Mouse (Mus musculus) CH12.LX (cell line): ENCODE data around the gene Itgb3bp. TPM values are rescaled to one million over a fixed set of nuclear protein-coding genes. Genes with fewer than 3 reads are reported as not detected.

Source experiments
- DNase-seq: peaks from one replicate; pipeline ENCODE4 v3.0.0-alpha.2; 2013; ENCODE audit errors: extremely low read depth
- H3K27ac ChIP-seq: 2 replicates; pipeline ENCODE4 v1.5.1; 2012; ENCODE audit warnings: low read depth, mild to moderate bottlenecking, control low read depth, moderate library complexity; ENCODE audit not compliant: insufficient read depth
- H3K27me3 ChIP-seq: replicated peaks from 2 replicates; pipeline ENCODE3; 2012; ENCODE audit warnings: inconsistent platforms
- H3K36me3 ChIP-seq, 2 experiments: replicated peaks in 1 of 2; 2 replicates each; pipeline versions ENCODE3 to v1.6.1; 2012; ENCODE audit warnings: inconsistent platforms in 1 of 2, low read length in 1 of 2, mild to moderate bottlenecking in 1 of 2, mixed read lengths in 1 of 2, moderate library complexity in 1 of 2; ENCODE audit not compliant: control insufficient read depth in 1 of 2, insufficient read depth in 1 of 2
- H3K4me1 ChIP-seq, 2 experiments: 2 replicates each; pipeline ENCODE4 v1.6.1; 2012; ENCODE audit warnings: inconsistent platforms in 1 of 2, moderate library complexity in 1 of 2; ENCODE audit not compliant: insufficient read depth in 2 of 2, control insufficient read depth in 1 of 2
- H3K4me2 ChIP-seq: 2 replicates; pipeline ENCODE4 v1.6.1; 2012; ENCODE audit warnings: low read depth, mild to moderate bottlenecking, control low read depth; ENCODE audit not compliant: poor library complexity, insufficient read depth, severe bottlenecking
- H3K4me3 ChIP-seq, 3 experiments: fragments of 150-350 bp in 1 of 3; sonication (generic) in 1 of 3; replicated peaks in 1 of 3; 2 replicates each; pipeline versions ENCODE3 to v1.5.1; 2011 to 2012; ENCODE audit warnings: low read depth in 2 of 3, low read length in 2 of 3, mild to moderate bottlenecking in 2 of 3, moderate library complexity in 2 of 3, control low read depth in 1 of 3, improper control_type of control experiment in 1 of 3, inconsistent platforms in 1 of 3, mixed read lengths in 1 of 3; ENCODE audit not compliant: poor library complexity in 1 of 3
- H3K79me2 ChIP-seq: replicated peaks from 2 replicates; pipeline ENCODE4 v1.6.1; 2012; ENCODE audit warnings: mild to moderate bottlenecking, moderate library complexity; ENCODE audit not compliant: control insufficient read depth, poor library complexity, insufficient read depth, severe bottlenecking; ENCODE audit errors: extremely low read depth
- H3K9ac ChIP-seq: 2 replicates; pipeline ENCODE4 v1.6.1; 2012; ENCODE audit warnings: low read depth, mild to moderate bottlenecking, control low read depth, moderate library complexity; ENCODE audit not compliant: insufficient read depth
- H3K9me3 ChIP-seq: replicated peaks from 2 replicates; pipeline ENCODE3; 2012; ENCODE audit warnings: low read length, inconsistent platforms, mixed read lengths
- BHLHE40 ChIP-seq: IDR thresholded peaks from 2 replicates; pipeline ENCODE4 v1.6.1; 2011; ENCODE audit warnings: mild to moderate bottlenecking, low read depth, low read length, improper control_type of control experiment
- CTCF ChIP-seq, 2 experiments: IDR thresholded peaks in 1 of 2; conservative IDR thresholded peaks in 1 of 2; 2 replicates each; pipeline ENCODE4 v1.5.1; 2011 to 2012; ENCODE audit warnings: low read depth in 2 of 2, low read length in 2 of 2, improper control_type of control experiment in 1 of 2, inconsistent platforms in 1 of 2, mild to moderate bottlenecking in 1 of 2, moderate library complexity in 1 of 2
- ELF1 ChIP-seq: IDR thresholded peaks from 2 replicates; pipeline ENCODE4 v1.6.1; 2014; ENCODE audit warnings: low read depth, mild to moderate bottlenecking, inconsistent platforms, low read length, improper control_type of control experiment
- EP300 ChIP-seq: IDR thresholded peaks from 2 replicates; pipeline ENCODE4 v1.6.1; 2011; ENCODE audit warnings: low read length, improper control_type of control experiment
- ETS1 ChIP-seq: conservative IDR thresholded peaks from 2 replicates; pipeline ENCODE4 v1.6.1; 2012; ENCODE audit warnings: low read depth, mild to moderate bottlenecking, inconsistent platforms, low read length, improper control_type of control experiment, moderate library complexity
- IRF4 ChIP-seq: IDR thresholded peaks from 2 replicates; pipeline ENCODE4 v1.6.1; 2014; ENCODE audit warnings: low read depth, mild to moderate bottlenecking, inconsistent platforms, low read length, improper control_type of control experiment
- JUND ChIP-seq: conservative IDR thresholded peaks from 2 replicates; pipeline ENCODE4 v1.6.1; 2011; ENCODE audit warnings: low read depth, low read length, improper control_type of control experiment
- MAX ChIP-seq: IDR thresholded peaks from 2 replicates; pipeline ENCODE4 v1.6.1; 2011; ENCODE audit warnings: low read length, improper control_type of control experiment
- MAZ ChIP-seq: IDR thresholded peaks from 2 replicates; pipeline ENCODE4 v1.6.1; 2012; ENCODE audit warnings: low read depth, mild to moderate bottlenecking, inconsistent platforms, low read length, improper control_type of control experiment, moderate library complexity
- MEF2A ChIP-seq: IDR thresholded peaks from 2 replicates; pipeline ENCODE4 v1.6.1; 2014; ENCODE audit warnings: low read depth, mild to moderate bottlenecking, inconsistent platforms, low read length, improper control_type of control experiment, borderline replicate concordance
- MXI1 ChIP-seq: IDR thresholded peaks from 2 replicates; pipeline ENCODE4 v1.6.1; 2011; ENCODE audit warnings: mild to moderate bottlenecking, low read depth, low read length, improper control_type of control experiment
- MYC ChIP-seq: IDR thresholded peaks from 2 replicates; pipeline ENCODE4 v1.6.1; 2011; ENCODE audit warnings: low read depth, mild to moderate bottlenecking, improper control_type of control experiment, low read length
- POLR2AphosphoS2 ChIP-seq: IDR thresholded peaks from 2 replicates; pipeline ENCODE4 v1.6.1; 2011; ENCODE audit warnings: low read depth, low read length, improper control_type of control experiment
- RCOR1 ChIP-seq: conservative IDR thresholded peaks from 2 replicates; pipeline ENCODE4 v1.6.1; 2012; ENCODE audit warnings: low read depth, mild to moderate bottlenecking, inconsistent platforms, low read length, improper control_type of control experiment
- SIN3A ChIP-seq: IDR thresholded peaks from 2 replicates; pipeline ENCODE4 v1.6.1; 2012; ENCODE audit warnings: low read length, improper control_type of control experiment, inconsistent platforms
- TCF12 ChIP-seq: IDR thresholded peaks from 2 replicates; pipeline ENCODE4 v1.6.1; 2014; ENCODE audit warnings: low read depth, mild to moderate bottlenecking, inconsistent platforms, low read length, improper control_type of control experiment
- UBTF ChIP-seq: IDR thresholded peaks from 2 replicates; pipeline ENCODE4 v1.6.1; 2012; ENCODE audit warnings: low read depth, mild to moderate bottlenecking, inconsistent platforms, low read length, improper control_type of control experiment, moderate library complexity
- USF1 ChIP-seq: IDR thresholded peaks from 2 replicates; pipeline ENCODE4 v1.6.1; 2014; ENCODE audit warnings: low read depth, mild to moderate bottlenecking, inconsistent platforms, low read length, improper control_type of control experiment
- USF2 ChIP-seq: conservative IDR thresholded peaks from 2 replicates; pipeline ENCODE4 v1.6.1; 2011; ENCODE audit warnings: low read depth, low read length, improper control_type of control experiment
- dilution Hi-C: fragments of 300-500 bp; cut with MboI; formaldehyde crosslinking; loops from 2 replicates; pipeline ENCODE4 v1.14.3; 2020; ENCODE audit warnings: low sequenced_read_pairs; ENCODE audit not compliant: extremely low pct_unique_long_range_greater_than_20kb, extremely low pct_ligation_motif_present
- in situ Hi-C: fragments of 300-500 bp; cut with MboI; formaldehyde crosslinking; loops from 3 replicates; pipeline ENCODE4 v1.14.3; 2019; ENCODE audit warnings: low sequenced_read_pairs, low pct_ligation_motif_present, low pct_unique_long_range_greater_than_20kb, mixed read lengths
- polyA plus RNA-seq: library from polyadenylated mRNA; unstranded; fragments of >175 nt; gene quantifications from 2 replicates; pipeline ENCODE4 v1.2.1, GENCODE M21; 2012; ENCODE audit warnings: low read depth; ENCODE audit not compliant: insufficient read length
- total RNA-seq, 2 experiments: library from RNA; depleted of rRNA; stranded (reverse); fragments of 300-350 nt in 1 of 2; fragments of >200 nt in 1 of 2; gene quantifications; 2 replicates each; pipeline ENCODE4 v1.2.3; 2012 to 2014

The Itgb3bp gene
- total and polyA plus RNA-seq, 3 experiments: 9.9 to 29.1 (median 22.0) TPM

- Histone ChIP-seq H3K27ac (peak overlapping the region; percentile 38; the same call in 1 of the 2 replicates), H3K9ac (no peak overlapping the region), H3K79me2 (no peaks in the 10 kb centered on the region), H3K4me3 (no peak overlapping the region), H3K9me3 (no peaks in the 10 kb centered on the region), H3K4me1 (peaks cover 20 to 82% of the 10 kb centered on the region in 2 experiments), H3K4me2 (peak overlapping the region; percentile 66), H3K27me3 (no peaks in the 10 kb centered on the region), H3K36me3 (peaks cover 0 to 20% of the 10 kb centered on the region in 2 experiments)
- peak; percentile 66 for DNase-seq
- dilution Hi-C loops: no loop called here
- TF ChIP-seq TCF12: no peak
- TF ChIP-seq BHLHE40: peak; percentile 83
- TF ChIP-seq MXI1: peak; percentile 34; the same call in 1 of the 2 replicates
- TF ChIP-seq MAX: peak; percentile 24; the same call in 1 of the 2 replicates
- TF ChIP-seq UBTF: no peak
- TF ChIP-seq IRF4: peak; percentile 56; the same call in 1 of the 2 replicates
- TF ChIP-seq RCOR1: no peak
- peak; percentile 81 for TF ChIP-seq ETS1
- no peak for TF ChIP-seq POLR2AphosphoS2
- peak; percentile 43; the same call in 1 of the 2 replicates for TF ChIP-seq MYC
- peak; percentile 89 for TF ChIP-seq MEF2A
- TF ChIP-seq ELF1: peak; percentile 34; the same call in 1 of the 2 replicates
- no peak for TF ChIP-seq CTCF (conservative IDR thresholded peaks at IDR 0.05 in 1 of 2, IDR thresholded peaks at IDR 0.05 in 1 of 2; ENCODE audit: low read depth in 2 of 2, low read length in 2 of 2)
- in situ Hi-C loops: no loop called here
Measured at GRCm38 (mm10) chr4:99945011-99945410, 15.4 kb upstream of the Itgb3bp start.

- peaks cover 0 to 21% of the 10 kb centered on the region in 2 experiments for H3K36me3 ChIP-seq
- no peak overlapping the region for H3K9ac ChIP-seq
- H3K9me3 ChIP-seq: no peaks in the 10 kb centered on the region
- H3K79me2 ChIP-seq: no peaks in the 10 kb centered on the region
- H3K4me1 ChIP-seq: peaks cover 20 to 86% of the 10 kb centered on the region in 2 experiments
- no peak overlapping the region for H3K4me3 ChIP-seq
- peak; percentile 76 for DNase-seq
- dilution Hi-C loops (no loop called here), in situ Hi-C loops (no loop called here)
- no peaks in the 10 kb centered on the region for H3K27me3 ChIP-seq
- H3K4me2 ChIP-seq: peak overlapping the region; percentile 66
- TF ChIP-seq CTCF (conservative IDR thresholded peaks at IDR 0.05 in 1 of 2, IDR thresholded peaks at IDR 0.05 in 1 of 2; ENCODE audit: low read depth in 2 of 2, low read length in 2 of 2) (no peak), USF2 (peak; percentile 11; the same call in 1 of the 2 replicates), MXI1 (peak; percentile 28; the same call in 1 of the 2 replicates), USF1 (peak; percentile 37; the same call in 1 of the 2 replicates), BHLHE40 (peak; percentile 96), ETS1 (peak; percentile 95), TCF12 (0 out of 2 replicates have a peak, but pooled peaks have one; percentile 53), EP300 (peak; percentile 11), MEF2A (0 out of 2 replicates have a peak, but pooled peaks have one; percentile 24), MAX (no peak; the same call in 1 of the 2 replicates), MAZ (0 out of 2 replicates have a peak, but pooled peaks have one; percentile 12), JUND (no peak), MYC (no peak; the same call in 1 of the 2 replicates), SIN3A (0 out of 2 replicates have a peak, but pooled peaks have one; percentile 31), IRF4 (peak; percentile 73)
- peak overlapping the region; percentile 38; the same call in 1 of the 2 replicates for H3K27ac ChIP-seq
Measured at GRCm38 (mm10) chr4:99944606-99945005, 15.0 kb upstream of the Itgb3bp start.
